Mouse (Mus musculus) heart, embryonic 15.5 days (tissue): ENCODE results near the gene Trpm8. TPM values are rescaled to one million over a fixed set of nuclear protein-coding genes. Genes with fewer than 3 reads are reported as not detected.

Experiments used
- ATAC-seq: fragments of 200-750 bp; cut with Nextera tagmentation; replicated peaks from 2 replicates; pipeline ENCODE4 v1.8.0; 2017; ENCODE audit warnings: low read depth, moderate TSS enrichment; ENCODE audit not compliant: insufficient number of reproducible peaks, insufficient read depth, low FRiP score
- H3K27ac ChIP-seq: fragments of 300-500 bp; sonication (generic); 2 replicates; pipeline ENCODE4 v1.5.1; 2015; ENCODE audit warnings: mild to moderate bottlenecking, inconsistent platforms
- H3K27me3 ChIP-seq: fragments of 300-500 bp; sonication (generic); 2 replicates; pipeline ENCODE4 v1.6.1; 2015; ENCODE audit warnings: inconsistent platforms
- H3K36me3 ChIP-seq: fragments of 300-500 bp; sonication (generic); 2 replicates; pipeline ENCODE4 v1.6.1; 2015; ENCODE audit warnings: mild to moderate bottlenecking, inconsistent platforms
- H3K4me1 ChIP-seq: fragments of 300-500 bp; sonication (generic); replicated peaks from 2 replicates; pipeline ENCODE4 v1.6.1; 2015; ENCODE audit warnings: inconsistent platforms
- H3K4me2 ChIP-seq: fragments of 300-500 bp; sonication (generic); 2 replicates; pipeline ENCODE4 v1.6.1; 2015; ENCODE audit warnings: inconsistent platforms, mild to moderate bottlenecking, moderate library complexity
- H3K4me3 ChIP-seq: fragments of 300-500 bp; sonication (generic); 2 replicates; pipeline ENCODE4 v1.5.1; 2015; ENCODE audit warnings: mild to moderate bottlenecking, inconsistent platforms
- H3K9ac ChIP-seq: fragments of 300-500 bp; sonication (generic); 2 replicates; pipeline ENCODE4 v1.6.1; 2015; ENCODE audit warnings: mild to moderate bottlenecking, inconsistent platforms
- H3K9me3 ChIP-seq: fragments of 300-500 bp; sonication (generic); replicated peaks from 2 replicates; pipeline ENCODE4 v1.6.1; 2016; ENCODE audit warnings: inconsistent platforms
- WGBS: fragments of 180-500 bp; shearing (Covaris S2); methylation state at CpG from one replicate; pipeline ENCODE4 v1.1.7; 2015; ENCODE audit warnings: mixed read lengths; 5-methylcytosine and 5-hydroxymethylcytosine counted together
- polyA plus RNA-seq: library from polyadenylated mRNA; unstranded; fragments of >200 nt; fragmentation: Nextera tagmentation; extraction: Ambion mirVana; gene quantifications from 2 replicates; pipeline ENCODE4 v1.2.1, GENCODE M21; 2015

The Trpm8 gene
- polyA plus RNA-seq, 1 experiment from 2014 or later, result not detected

- no peak overlapping the region for H3K4me2 ChIP-seq
- no peak overlapping the region for H3K27ac ChIP-seq
- peaks cover 6% of the 10 kb centered on the region; the same call in 1 of the 2 replicates for H3K9me3 ChIP-seq
- H3K4me3 ChIP-seq, result no peak overlapping the region
- 67% methylated on average over 13 of the region's 13 CpGs for WGBS
- no peaks in the 10 kb centered on the region for H3K36me3 ChIP-seq
- no peaks in the 10 kb centered on the region for H3K4me1 ChIP-seq
- no peaks in the 10 kb centered on the region for H3K27me3 ChIP-seq
- H3K9ac ChIP-seq, result no peak overlapping the region
- no peak for ATAC-seq
Observed at GRCm38 (mm10) chr1:88286887-88287696, 9.6 kb downstream of the Trpm8 start.

- no peaks in the 10 kb centered on the region for H3K4me1 ChIP-seq
- no peak overlapping the region for H3K4me2 ChIP-seq
- H3K36me3 ChIP-seq, result no peaks in the 10 kb centered on the region
- peaks cover 6% of the 10 kb centered on the region; the same call in 1 of the 2 replicates for H3K9me3 ChIP-seq
- 30% methylated on average over 5 of the region's 5 CpGs for WGBS
- no peak overlapping the region for H3K27ac ChIP-seq
- H3K27me3 ChIP-seq, result no peaks in the 10 kb centered on the region
- no peak overlapping the region for H3K4me3 ChIP-seq
- no peak for ATAC-seq
- no peak overlapping the region for H3K9ac ChIP-seq
Observed at GRCm38 (mm10) chr1:88287697-88287980, 10.2 kb downstream of the Trpm8 start.

GRCm38 (mm10) chr1:88288056-88288788 is 10.8 kb downstream of the Trpm8 start:
- ATAC-seq, result no peak

DNA sequence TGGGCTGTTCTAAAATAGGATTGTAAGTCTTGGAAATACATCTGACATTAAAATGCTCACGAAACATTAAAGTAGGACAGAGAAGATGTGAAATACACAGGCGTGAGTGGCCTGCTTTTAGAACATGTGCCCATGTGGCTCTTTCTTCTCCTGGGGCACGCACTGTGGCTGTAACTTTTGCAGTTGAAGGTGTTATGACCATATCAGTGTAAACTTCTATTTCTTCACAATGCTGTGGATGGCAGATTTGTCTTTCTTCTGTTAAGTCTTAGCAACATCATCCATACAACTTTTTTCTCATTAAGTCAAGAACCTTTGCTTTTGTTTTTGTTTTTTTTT is 11.3 kb downstream of the Trpm8 start:
- 63% methylated on average over 3 of the region's 3 CpGs for WGBS
- Histone ChIP-seq H3K4me1 (no peaks in the 10 kb centered on the region), H3K9ac (no peak overlapping the region), H3K9me3 (peaks cover 6% of the 10 kb centered on the region; the same call in 1 of the 2 replicates), H3K4me2 (no peak overlapping the region), H3K27ac (no peak overlapping the region), H3K4me3 (no peak overlapping the region), H3K36me3 (no peaks in the 10 kb centered on the region), H3K27me3 (no peaks in the 10 kb centered on the region)
- ATAC-seq, result no peak

More at GRCm38 (mm10) chr1:88288056-88288788, 10.8 kb downstream of the Trpm8 start:
- whole genome bisulfite sequencing, result 32% methylated on average over 3 of the region's 3 CpGs
- Histone ChIP-seq H3K4me3 (no peak overlapping the region), H3K9me3 (peaks cover 6% of the 10 kb centered on the region; the same call in 1 of the 2 replicates), H3K9ac (no peak overlapping the region), H3K36me3 (no peaks in the 10 kb centered on the region), H3K27ac (no peak overlapping the region), H3K4me1 (no peaks in the 10 kb centered on the region), H3K4me2 (no peak overlapping the region), H3K27me3 (no peaks in the 10 kb centered on the region)

DNA sequence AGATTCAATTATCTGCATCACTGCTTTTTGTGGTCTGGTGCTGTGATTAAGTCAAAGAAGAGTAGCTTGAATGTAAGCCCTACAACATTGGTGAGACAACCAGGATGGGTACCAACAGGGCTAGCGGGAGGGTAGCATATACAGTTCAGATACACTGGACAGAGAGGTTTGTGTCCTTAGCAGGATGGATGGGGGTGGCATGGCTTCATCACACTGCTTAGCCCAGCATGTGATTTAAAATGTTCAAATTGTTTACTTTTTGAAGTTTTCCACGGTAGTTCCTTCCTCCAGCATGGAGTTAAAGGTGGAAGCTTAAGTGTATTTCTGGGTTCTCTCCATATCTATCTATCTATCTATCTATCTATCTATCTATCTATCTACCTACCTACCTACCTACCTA is 11.7 kb downstream of the Trpm8 start:
- H3K27ac ChIP-seq, result no peak overlapping the region
- no peak overlapping the region for H3K4me3 ChIP-seq
- H3K4me1 ChIP-seq, result no peaks in the 10 kb centered on the region
- H3K4me2 ChIP-seq, result no peak overlapping the region
- H3K9me3 ChIP-seq, result peaks cover 6% of the 10 kb centered on the region; the same call in 1 of the 2 replicates
- no peaks in the 10 kb centered on the region for H3K27me3 ChIP-seq
- H3K36me3 ChIP-seq, result no peaks in the 10 kb centered on the region
- H3K9ac ChIP-seq, result no peak overlapping the region
- WGBS, result 44% methylated on average over 2 of the region's 2 CpGs
- ATAC-seq, result no peak

GRCm38 (mm10) chr1:88289917-88290316 is 12.5 kb downstream of the Trpm8 start:
- 33% methylated on average over 4 of the region's 4 CpGs for WGBS

GRCm38 (mm10) chr1:88290511-88290910 is 13.1 kb downstream of the Trpm8 start:
- no peak overlapping the region for H3K9ac ChIP-seq
- peaks cover 2% of the 10 kb centered on the region for H3K9me3 ChIP-seq

More at GRCm38 (mm10) chr1:88289917-88290316, 12.5 kb downstream of the Trpm8 start:
- Histone ChIP-seq H3K4me3 (no peak overlapping the region), H3K27ac (no peak overlapping the region), H3K9ac (no peak overlapping the region), H3K4me1 (no peaks in the 10 kb centered on the region), H3K27me3 (no peaks in the 10 kb centered on the region), H3K36me3 (no peaks in the 10 kb centered on the region), H3K9me3 (peaks cover under 1% of the 10 kb centered on the region; the same call in 1 of the 2 replicates), H3K4me2 (no peak overlapping the region)
- ATAC-seq, result no peak

GRCm38 (mm10) chr1:88291409-88292005 is 14.0 kb downstream of the Trpm8 start:
- H3K27me3 ChIP-seq, result no peaks in the 10 kb centered on the region
- no peaks in the 10 kb centered on the region for H3K4me1 ChIP-seq
- H3K4me3 ChIP-seq, result no peak overlapping the region
- no peak for ATAC-seq
- no peaks in the 10 kb centered on the region for H3K36me3 ChIP-seq
- WGBS, result 53% methylated on average over 3 of the region's 3 CpGs
- H3K27ac ChIP-seq, result no peak overlapping the region
- no peak overlapping the region for H3K9ac ChIP-seq
- H3K9me3 ChIP-seq, result peaks cover 9% of the 10 kb centered on the region
- H3K4me2 ChIP-seq, result no peak overlapping the region

More at GRCm38 (mm10) chr1:88290511-88290910, 13.1 kb downstream of the Trpm8 start:
- Histone ChIP-seq H3K4me1 (no peaks in the 10 kb centered on the region), H3K4me2 (no peak overlapping the region), H3K27ac (no peak overlapping the region), H3K36me3 (no peaks in the 10 kb centered on the region), H3K4me3 (no peak overlapping the region), H3K27me3 (no peaks in the 10 kb centered on the region)
- 61% methylated on average over 1 of the region's 1 CpGs for WGBS
- ATAC-seq, result no peak

DNA sequence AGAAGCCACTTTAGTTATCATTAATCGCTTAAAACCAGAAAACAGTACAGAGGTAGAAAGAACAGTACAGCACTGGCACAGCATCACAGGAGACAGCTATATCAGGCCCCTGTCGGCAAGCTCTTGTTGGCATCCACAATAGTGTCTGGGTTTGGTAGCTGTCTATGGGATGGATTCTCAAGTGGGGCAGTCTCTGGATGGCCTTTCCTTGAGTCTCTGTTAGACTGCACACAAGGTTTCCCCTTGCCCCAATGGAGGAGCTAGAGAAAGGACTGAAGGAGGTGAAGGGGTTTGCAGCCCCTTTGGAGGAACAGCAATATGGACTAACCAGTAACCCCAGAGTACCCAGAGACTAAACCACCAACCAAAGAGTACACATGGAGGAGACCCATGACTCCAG is 14.6 kb downstream of the Trpm8 start:
- Histone ChIP-seq H3K36me3 (no peaks in the 10 kb centered on the region), H3K9me3 (peaks cover 9% of the 10 kb centered on the region)
- WGBS, result 43% methylated on average over 2 of the region's 2 CpGs

DNA sequence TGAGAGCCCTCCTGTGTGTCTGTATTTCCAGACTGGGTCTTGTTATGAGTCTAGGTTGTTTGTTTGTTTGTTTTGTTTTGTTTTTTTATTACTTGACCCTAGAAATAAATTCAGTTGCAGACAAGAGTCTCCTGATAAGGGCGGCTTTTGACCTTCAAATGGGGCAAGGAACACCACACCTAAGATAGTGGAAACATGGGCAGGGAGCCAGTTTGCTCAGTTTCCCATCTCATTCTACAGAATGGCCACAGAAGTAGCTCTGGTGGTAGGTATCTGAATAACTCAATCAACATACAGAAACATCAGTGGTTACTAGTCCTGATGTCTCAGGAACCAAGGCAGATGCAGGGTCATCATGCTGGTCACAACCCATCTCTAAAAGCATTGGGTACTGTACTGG is 17.2 kb downstream of the Trpm8 start:
- peaks cover 13% of the 10 kb centered on the region for H3K9me3 ChIP-seq
- no peak overlapping the region for H3K4me3 ChIP-seq
- no peak overlapping the region for H3K4me2 ChIP-seq
- 16% methylated on average over 1 of the region's 1 CpGs for WGBS
- no peaks in the 10 kb centered on the region for H3K4me1 ChIP-seq
- no peaks in the 10 kb centered on the region for H3K36me3 ChIP-seq
- no peak overlapping the region for H3K9ac ChIP-seq
- H3K27me3 ChIP-seq, result no peaks in the 10 kb centered on the region
- ATAC-seq, result no peak
- no peak overlapping the region for H3K27ac ChIP-seq

More for the DNA sequence above, 14.6 kb downstream of the Trpm8 start:
- no peak for ATAC-seq
- Histone ChIP-seq H3K27me3 (no peaks in the 10 kb centered on the region), H3K4me3 (no peak overlapping the region), H3K27ac (no peak overlapping the region), H3K4me2 (no peak overlapping the region), H3K4me1 (no peaks in the 10 kb centered on the region), H3K9ac (no peak overlapping the region)

DNA sequence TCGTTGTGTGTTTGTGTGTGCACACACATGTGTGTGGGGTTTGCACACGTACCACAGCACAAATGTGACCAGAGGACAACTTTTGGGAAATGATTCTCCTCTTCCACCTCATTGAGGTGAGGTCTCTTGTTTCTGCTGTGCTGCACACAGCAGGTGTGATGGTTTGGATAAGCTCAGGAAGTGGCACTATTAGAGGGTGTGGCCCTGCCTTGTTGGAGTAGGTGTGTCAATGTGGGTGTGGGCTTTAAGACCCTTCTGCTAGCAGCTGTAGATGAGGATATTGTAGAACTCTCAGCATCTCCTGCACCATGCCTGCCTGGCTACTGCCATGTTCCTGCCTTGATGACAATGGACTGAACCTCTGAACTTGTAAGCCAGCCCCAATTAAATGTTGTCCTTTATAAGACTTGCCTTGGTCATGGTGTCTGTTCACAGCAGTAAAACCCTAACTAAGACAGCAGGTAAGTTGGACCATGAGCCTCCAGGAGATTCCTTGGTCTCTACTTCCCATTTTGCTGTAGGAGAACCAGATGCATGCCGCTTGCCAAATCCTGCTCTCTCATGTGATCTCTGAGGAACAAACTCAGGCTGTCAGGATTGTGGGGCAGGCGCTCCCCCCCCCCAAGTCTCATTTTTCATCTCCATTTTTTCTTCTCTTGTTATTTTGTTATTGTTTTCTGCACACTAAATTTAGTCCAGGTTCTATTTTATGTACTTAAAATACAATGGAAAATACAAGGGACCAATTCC is 18.9 kb downstream of the Trpm8 start:
- no peak overlapping the region for H3K27ac ChIP-seq
- H3K4me1 ChIP-seq, result no peaks in the 10 kb centered on the region
- ATAC-seq, result 0 out of 2 replicates have a peak, but pooled peaks have one; percentile 7
- 65% methylated on average over 4 of the region's 4 CpGs for WGBS
- H3K4me3 ChIP-seq, result no peak overlapping the region
- H3K27me3 ChIP-seq, result no peaks in the 10 kb centered on the region
- no peak overlapping the region for H3K9ac ChIP-seq
- peaks cover 26% of the 10 kb centered on the region for H3K9me3 ChIP-seq
- no peaks in the 10 kb centered on the region for H3K36me3 ChIP-seq
- no peak overlapping the region for H3K4me2 ChIP-seq
